8 mouse cellular contexts compared by ENCODE assay signal in genomic region chr15:71240647-71241351, GRCm38 (mm10).
A peak's percentile ranks its signal among the peaks of the same experiment; 100 is the strongest.
DNase-seq lines count a peak whose midpoint lies in the region; ATAC-seq and TF ChIP-seq lines count a peak whose summit lies in the region.

No protein-coding gene starts in this region.

- TF ChIP-seq EP300 in CH12.LX (IDR thresholded peaks at IDR 0.05; ENCODE audit: low read length), result no peak
- no peak for TF ChIP-seq EP300 in lung, postnatal 0 days (IDR thresholded peaks at IDR 0.05)

- H3K4me2 ChIP-seq in CH12.LX (ENCODE audit: insufficient read depth, low read depth, poor library complexity, severe bottlenecking), result no peak overlapping the region
- no peak overlapping the region for H3K4me2 ChIP-seq in lung, postnatal 0 days (replicated peaks; ENCODE audit: low read depth, low read length)

- no peak overlapping the region for H3K9ac ChIP-seq in CH12.LX (ENCODE audit: insufficient read depth, low read depth)
- H3K9ac ChIP-seq in lung, postnatal 0 days (replicated peaks; ENCODE audit: low read depth), result no peak overlapping the region

- H3K4me3 ChIP-seq in CH12.LX (replicated peaks in 1 of 3; ENCODE audit: low read depth in 2 of 3, low read length in 2 of 3, poor library complexity in 1 of 3), result no peak overlapping the region
- no peak overlapping the region for H3K4me3 ChIP-seq in lung, postnatal 0 days (ENCODE audit: low read depth, low read length)

- in situ Hi-C loops in CH12.LX (cut with MboI; ENCODE audit: low pct_ligation_motif_present, low pct_unique_long_range_greater_than_20kb, low sequenced_read_pairs), result no loop called here

- H3K36me3 ChIP-seq in CH12.LX (replicated peaks in 1 of 2; ENCODE audit: control insufficient read depth in 1 of 2, insufficient read depth in 1 of 2, low read length in 1 of 2), result no peaks in the 10 kb centered on the region
- no peaks in the 10 kb centered on the region for H3K36me3 ChIP-seq in lung, postnatal 0 days (ENCODE audit: insufficient read depth, low read length)

- peaks cover 51% of the 10 kb centered on the region for H3K9me3 ChIP-seq in CH12.LX (replicated peaks; ENCODE audit: low read length)
- no peaks in the 10 kb centered on the region for H3K9me3 ChIP-seq in lung, postnatal 0 days (ENCODE audit: low read length)

- H3K27me3 ChIP-seq in CH12.LX (replicated peaks), result no peaks in the 10 kb centered on the region
- H3K27me3 ChIP-seq in lung, postnatal 0 days (replicated peaks; ENCODE audit: insufficient read depth, low read length), result no peaks in the 10 kb centered on the region

- no peak for ATAC-seq in lung, postnatal 0 days

- TF ChIP-seq POLR2A in CH12.LX (IDR thresholded peaks at IDR 0.05; ENCODE audit: low read depth, low read length), result no peak

- no peak for TF ChIP-seq CTCF in CH12.LX (conservative IDR thresholded peaks at IDR 0.05 in 1 of 2, IDR thresholded peaks at IDR 0.05 in 1 of 2; ENCODE audit: low read depth in 2 of 2, low read length in 2 of 2)
- TF ChIP-seq CTCF in lung, postnatal 0 days (IDR thresholded peaks at IDR 0.05), result peak; percentile 60

- H3K4me1 ChIP-seq in CH12.LX (ENCODE audit: control insufficient read depth in 1 of 2, insufficient read depth in 2 of 2), result no peaks in the 10 kb centered on the region
- H3K4me1 ChIP-seq in lung, postnatal 0 days (ENCODE audit: insufficient read depth, low read depth, low read length), result no peaks in the 10 kb centered on the region

- peak; percentile 0 for DNase-seq in CH12.LX (ENCODE audit: extremely low read depth)
- peak; percentile 59 to 87 for DNase-seq in adrenal gland, adult (ENCODE audit: inconsistent age in 2 of 2, low spot score in 1 of 2)
- peak; percentile 89 to 92 for DNase-seq in cerebellum, postnatal 4 days (ENCODE audit: low spot score in 2 of 2)
- peak; percentile 42 to 67 for DNase-seq in gastrocnemius, postnatal 4 days (ENCODE audit: low spot score in 2 of 2)
- DNase-seq in kidney, postnatal 25 days, result peak; percentile 49 to 76
- peak; percentile 18 for DNase-seq in lung, postnatal 0 days (ENCODE audit: low spot score)
- DNase-seq in retina, postnatal 1 day, result peak; percentile 86
- DNase-seq in spleen, adult 18-20 months, result no peak

- TF ChIP-seq RAD21 in CH12.LX (IDR thresholded peaks at IDR 0.05; ENCODE audit: low read depth, low read length), result no peak; the same call in 1 of the 2 replicates

- 43% methylated on average over 9 of the region's 9 CpGs for WGBS in lung, postnatal 0 days

- no peak overlapping the region for H3K27ac ChIP-seq in CH12.LX (ENCODE audit: insufficient read depth, low read depth)
- H3K27ac ChIP-seq in lung, postnatal 0 days (ENCODE audit: low read length), result no peak overlapping the region

- dilution Hi-C loops in CH12.LX (cut with MboI; ENCODE audit: extremely low pct_ligation_motif_present, extremely low pct_unique_long_range_greater_than_20kb, low sequenced_read_pairs), result no loop called here

- H3K79me2 ChIP-seq in CH12.LX (replicated peaks; ENCODE audit: control insufficient read depth, extremely low read depth, insufficient read depth, poor library complexity, severe bottlenecking), result no peaks in the 10 kb centered on the region

TF ChIP-seq in CH12.LX, 34 proteins besides CTCF, POLR2A, EP300 and RAD21:
- TF ChIP-seq MAZ (IDR thresholded peaks at IDR 0.05; ENCODE audit: low read depth, low read length) (no peak), CHD2 (IDR thresholded peaks at IDR 0.05; ENCODE audit: low read length) (no peak), MAFK (IDR thresholded peaks at IDR 0.05; ENCODE audit: insufficient replicate concordance, low read length) (no peak), KAT2A (IDR thresholded peaks at IDR 0.05; ENCODE audit: insufficient replicate concordance, low read length) (no peak), ZMIZ1 (IDR thresholded peaks at IDR 0.05; ENCODE audit: low read depth, low read length) (no peak), UBTF (IDR thresholded peaks at IDR 0.05; ENCODE audit: low read depth, low read length) (no peak), MYC (IDR thresholded peaks at IDR 0.05; ENCODE audit: low read depth, low read length) (no peak), SIN3A (IDR thresholded peaks at IDR 0.05; ENCODE audit: low read length) (no peak), ZC3H11A (IDR thresholded peaks at IDR 0.05; ENCODE audit: low read depth, low read length) (no peak), SMC3 (IDR thresholded peaks at IDR 0.05; ENCODE audit: low read depth, low read length) (no peak), MXI1 (IDR thresholded peaks at IDR 0.05; ENCODE audit: low read depth, low read length) (no peak), NELFE (IDR thresholded peaks at IDR 0.05; ENCODE audit: low read depth, low read length) (no peak), NRF1 (IDR thresholded peaks at IDR 0.05; ENCODE audit: low read depth, low read length) (no peak), JUND (conservative IDR thresholded peaks at IDR 0.05; ENCODE audit: low read depth, low read length) (no peak), TBP (conservative IDR thresholded peaks at IDR 0.05; ENCODE audit: low read depth, low read length) (no peak), GABPA (IDR thresholded peaks at IDR 0.05; ENCODE audit: insufficient replicate concordance, low read depth, low read length) (no peak), ELF1 (IDR thresholded peaks at IDR 0.05; ENCODE audit: low read depth, low read length) (no peak), ZKSCAN1 (IDR thresholded peaks at IDR 0.05; ENCODE audit: borderline replicate concordance, low read depth, low read length) (no peak), RCOR1 (conservative IDR thresholded peaks at IDR 0.05; ENCODE audit: low read depth, low read length) (no peak), ZNF384 (IDR thresholded peaks at IDR 0.05; ENCODE audit: low read depth, low read length) (no peak)

Comparison
In these comparisons a context has a peak if more than half of its experiments do, and no peak if none do; other contexts are left out.
1. DNase-seq: peak in CH12.LX (single experiment), adrenal gland, adult (2 of 2), cerebellum, postnatal 4 days (2 of 2), gastrocnemius, postnatal 4 days (2 of 2), kidney, postnatal 25 days (2 of 2), lung, postnatal 0 days (single experiment) and retina, postnatal 1 day (single experiment); none in spleen, adult 18-20 months (0 of 2).